8 mouse cellular contexts compared by ENCODE assay signal in genomic region chr2:5770708-5771241, GRCm38 (mm10). TPM values are rescaled to one million over a fixed set of nuclear protein-coding genes. Genes with fewer than 3 reads are reported as not detected.
A peak's percentile ranks its signal among the peaks of the same experiment; 100 is the strongest.
DNase-seq lines count a peak whose midpoint lies in the region; ATAC-seq and TF ChIP-seq lines count a peak whose summit lies in the region.

No protein-coding gene starts in this region.

- H3K4me3 ChIP-seq in kidney, adult 2 months (ENCODE audit: insufficient read depth, low read depth, low read length): no peak overlapping the region

- H3K36me3 ChIP-seq in kidney, adult 2 months (ENCODE audit: control insufficient read depth, insufficient read depth, low read length): no peaks in the 10 kb centered on the region

- H3K27me3 ChIP-seq in kidney, adult 2 months (replicated peaks; ENCODE audit: control insufficient read depth, insufficient read depth, low read length): no peaks in the 10 kb centered on the region

- DNase-seq in kidney, adult 2 months: peak; percentile 51
- no peak for DNase-seq in kidney, adult 11 months
- peak; percentile 54 for DNase-seq in Muller cell, postnatal 12 days (ENCODE audit: inconsistent ontology term)
- peak; percentile 66 to 74 for DNase-seq in cerebellum, postnatal 14 days
- peak; percentile 25 to 62 for DNase-seq in heart, postnatal 14 days
- DNase-seq in left cerebral cortex, postnatal 36 days (ENCODE audit: low spot score in 2 of 2): peak; percentile 9 to 43
- no peak for DNase-seq in testis, postnatal 14 days (ENCODE audit: low spot score)

- peak; percentile 81 for ATAC-seq in monocyte, adult 5-6 weeks (replicated peaks; ENCODE audit: insufficient number of reproducible peaks, low FRiP score, low TSS enrichment, poor library complexity, severe bottlenecking)

- intact Hi-C loops in heart, postnatal 14 days (cut with DNase I): loop anchor here (1.0 to 10.0 kb wide), 3 partner anchors 56 to 365 kb away; partner anchors contain the start of gene Camk1d
- intact Hi-C loops in left cerebral cortex, postnatal 36 days (cut with DNase I): loop anchor here (5.0 to 10.0 kb wide), 3 partner anchors 53 to 676 kb away; no protein-coding TSS in a partner anchor

- H3K27ac ChIP-seq in kidney, adult 2 months (ENCODE audit: insufficient read depth, low read depth, low read length): no peak overlapping the region

- peak; percentile 29; the same call in 1 of the 2 replicates for TF ChIP-seq CTCF in kidney, adult 2 months (conservative IDR thresholded peaks at IDR 0.05; ENCODE audit: insufficient read depth, insufficient read length, low read depth, low read length)

- TF ChIP-seq POLR2A in kidney, adult 2 months (IDR thresholded peaks at IDR 0.05; ENCODE audit: low read depth, low read length): no peak

- 37% methylated on average over 8 of the region's 8 CpGs for WGBS in kidney, adult 2 months

- no peaks in the 10 kb centered on the region for H3K4me1 ChIP-seq in kidney, adult 2 months (ENCODE audit: control insufficient read depth, insufficient read depth, low read length)

RNA-seq across cellular contexts. Expression of gene Camk1d, which starts 56.5 kb away (rescaled TPM):
- 0.80 and 1.0 TPM in 2 replicates for polyA plus RNA-seq in kidney, adult 2 months (2012; rRNA removed)
- total RNA-seq in heart, postnatal 14 days (2021): 1 to 10 TPM; 5.0 TPM
- 100 to 1,000 TPM; 121 to 124 TPM for total RNA-seq in left cerebral cortex, postnatal 36 days (2021)
- total RNA-seq in monocyte, adult 5-6 weeks (2017): 24.0 to 36.7 TPM (median 29.4 TPM) in 3 replicates

Comparison
In these comparisons a context has a peak if more than half of its experiments do, and no peak if none do; other contexts are left out.
1. DNase-seq: peak in kidney, adult 2 months (single experiment), Muller cell, postnatal 12 days (single experiment), cerebellum, postnatal 14 days (2 of 2), heart, postnatal 14 days (2 of 2) and left cerebral cortex, postnatal 36 days (2 of 2); none in kidney, adult 11 months (single experiment) and testis, postnatal 14 days (single experiment).